Mouse (Mus musculus): ENCODE data around the gene Zfpl1. TPM values are rescaled to one million over a fixed set of nuclear protein-coding genes. Genes with fewer than 3 reads are reported as not detected.

Gene Zfpl1
- polyA plus RNA-seq (2017; shearing (Covaris generic)): 55.0 TPM

DNA sequence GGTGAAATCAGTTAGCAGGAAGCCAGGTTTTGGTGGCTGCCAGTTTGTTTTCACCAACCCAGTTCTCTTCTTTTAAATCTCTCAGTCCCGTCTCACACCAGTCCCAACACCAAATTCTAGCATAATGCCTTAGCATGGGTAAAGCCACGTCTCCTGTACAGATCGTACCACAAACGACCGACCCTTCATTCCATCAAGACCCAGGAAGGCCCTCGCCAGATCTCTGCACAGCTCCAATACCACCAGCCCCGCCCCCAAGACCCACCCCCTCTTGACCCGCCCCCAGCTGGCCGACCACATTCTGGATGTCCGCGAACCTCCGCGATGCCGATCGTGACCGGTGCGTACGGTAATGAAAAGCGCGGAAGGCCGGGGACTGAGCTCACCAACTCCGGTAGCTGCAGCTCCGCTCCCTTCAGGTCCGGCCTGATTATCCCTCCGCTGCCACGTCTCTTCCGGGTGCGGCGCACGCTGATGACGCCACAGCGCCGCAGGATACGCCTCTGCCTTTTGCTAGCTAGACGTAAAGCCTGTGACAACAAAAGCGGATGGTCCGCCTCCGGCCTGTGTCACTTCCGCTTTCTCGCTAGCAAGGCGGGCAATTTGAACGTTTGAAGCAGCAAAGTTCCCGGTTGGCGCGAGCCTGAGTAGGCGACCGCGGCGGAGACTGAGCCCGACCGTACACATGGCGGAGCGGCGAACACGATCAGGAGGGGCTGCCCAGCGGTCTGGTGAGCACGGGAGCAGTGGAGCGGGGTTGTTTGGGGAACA is at the start of gene Zfpl1, which contains the start of gene Cdca5:
Zfpl1 (minus strand) TSS at position 479 of the 771 bp plus-strand sequence.
Cdca5 (plus strand) TSS at position 506 of the 771 bp plus-strand sequence.

DNA sequence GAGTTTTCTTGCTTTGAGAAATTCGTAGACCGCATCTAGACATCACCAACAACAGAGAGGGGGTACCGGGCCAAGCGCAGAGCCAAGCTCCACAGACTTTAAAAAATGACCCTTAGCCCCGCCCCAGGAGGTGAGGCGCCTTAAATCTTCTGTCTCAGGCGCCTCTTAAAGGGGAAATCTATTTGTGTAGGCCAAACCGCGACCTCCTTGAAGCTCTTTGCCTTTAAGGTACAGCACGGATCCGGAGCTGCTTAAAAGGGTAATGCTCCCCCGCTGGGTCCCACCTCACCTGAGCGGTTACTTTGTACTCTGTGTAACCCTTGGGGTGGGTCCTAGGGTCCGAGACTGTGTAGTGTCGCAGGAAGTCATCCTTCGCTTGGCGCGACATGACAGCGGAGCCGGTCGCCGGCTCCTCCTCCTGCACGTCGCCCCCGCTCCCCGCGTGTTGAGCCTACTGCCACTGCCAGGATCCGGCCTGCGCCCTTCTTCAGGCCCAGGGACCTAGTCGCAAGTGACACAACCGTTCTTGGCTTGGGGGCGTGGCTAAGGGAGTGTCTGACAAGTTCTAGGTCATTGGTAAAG is 43.1 kb upstream of the Zfpl1 start, which contains the start of gene Snx15:
Snx15 (minus strand) TSS at position 545 of the 582 bp plus-strand sequence.

DNA sequence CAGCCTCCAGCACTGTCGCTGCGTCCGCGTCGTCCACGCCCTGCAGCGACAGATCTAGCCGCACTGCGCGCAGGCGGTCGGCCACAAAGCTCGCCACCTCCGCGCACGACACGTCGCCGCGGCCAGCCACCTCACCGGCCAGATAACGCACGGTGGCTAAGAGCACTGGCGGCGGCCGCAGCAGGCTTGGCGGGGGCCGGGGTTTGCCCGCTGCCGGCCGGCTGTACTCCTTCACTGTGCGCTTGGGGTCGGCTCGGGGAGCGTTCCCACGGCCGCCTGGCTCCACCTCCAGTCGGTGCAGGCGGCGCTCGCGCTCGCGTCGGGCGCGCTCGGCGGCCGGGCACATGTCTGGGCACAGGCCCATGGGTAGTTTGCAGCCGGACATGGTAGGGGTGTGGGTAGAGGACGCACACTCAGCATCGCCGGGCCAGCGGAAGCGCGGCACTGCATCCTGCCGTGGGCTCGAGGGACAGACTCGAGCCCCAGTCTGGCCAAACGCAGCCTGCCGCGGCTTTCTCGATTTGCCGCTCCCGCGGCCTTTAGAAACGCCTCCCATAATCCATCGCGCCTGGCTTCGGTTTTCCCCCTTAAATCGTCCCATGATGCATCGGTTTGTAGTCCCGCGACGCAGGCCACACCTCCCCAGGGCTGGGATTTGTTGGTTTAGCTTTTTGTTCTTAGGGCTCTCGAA is 33.4 kb upstream of the Zfpl1 start, which contains the start of gene Sac3d1:
Sac3d1 (minus strand) TSS at position 665 of the 691 bp plus-strand sequence.

DNA sequence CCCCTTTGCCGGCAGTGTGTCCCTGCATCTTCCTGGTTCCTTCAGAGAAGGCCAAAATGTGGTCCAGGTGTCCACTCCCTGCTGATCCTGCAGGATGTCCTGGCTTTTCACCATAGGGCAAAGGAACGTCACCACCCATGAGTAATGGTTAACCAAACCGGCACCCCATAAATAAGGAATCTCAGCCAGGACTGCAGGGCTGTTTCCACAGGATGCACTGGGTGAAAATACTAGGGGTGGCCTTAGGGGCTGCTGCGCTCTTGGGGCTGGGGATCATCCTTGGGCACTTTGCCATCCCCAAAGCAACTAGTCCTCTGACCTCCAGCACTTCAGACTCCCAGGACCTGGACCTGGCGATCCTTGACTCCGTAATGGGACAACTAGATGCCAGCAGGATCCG is 20.8 kb upstream of the Zfpl1 start, which contains the start of gene Naaladl1:
Naaladl1 (plus strand) TSS at position 197 of the 400 bp plus-strand sequence.

GRCm38 (mm10) chr19:6094119-6094518 is 9.4 kb upstream of the Zfpl1 start, which contains the start of gene AC131692.1:
TSS of gene AC131692.1 (plus strand) at chr19:6094419.

DNA sequence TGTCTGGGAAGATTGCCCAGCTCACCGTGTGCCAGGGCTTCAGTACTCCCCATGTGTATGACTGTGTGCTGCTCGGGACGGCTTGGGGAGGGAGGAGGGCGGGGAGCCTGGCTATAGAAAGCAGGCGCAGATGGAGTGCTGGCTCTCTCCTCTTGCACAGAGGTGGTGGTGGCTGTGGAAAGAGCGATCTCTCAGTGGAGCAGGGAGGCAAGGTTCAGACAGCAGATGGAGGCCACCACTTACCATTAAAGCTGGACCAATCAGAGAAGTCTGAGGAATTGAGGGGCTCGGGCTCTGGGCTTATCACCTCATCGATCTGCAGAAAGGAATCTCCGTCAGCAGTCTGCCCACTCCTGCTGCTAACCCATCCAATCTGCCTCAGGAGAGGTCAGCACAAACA is 2.6 kb downstream of the Zfpl1 start, which contains the start of gene Gm28374:
Gm28374 (minus strand) TSS at position 101 of the 400 bp plus-strand sequence.

DNA sequence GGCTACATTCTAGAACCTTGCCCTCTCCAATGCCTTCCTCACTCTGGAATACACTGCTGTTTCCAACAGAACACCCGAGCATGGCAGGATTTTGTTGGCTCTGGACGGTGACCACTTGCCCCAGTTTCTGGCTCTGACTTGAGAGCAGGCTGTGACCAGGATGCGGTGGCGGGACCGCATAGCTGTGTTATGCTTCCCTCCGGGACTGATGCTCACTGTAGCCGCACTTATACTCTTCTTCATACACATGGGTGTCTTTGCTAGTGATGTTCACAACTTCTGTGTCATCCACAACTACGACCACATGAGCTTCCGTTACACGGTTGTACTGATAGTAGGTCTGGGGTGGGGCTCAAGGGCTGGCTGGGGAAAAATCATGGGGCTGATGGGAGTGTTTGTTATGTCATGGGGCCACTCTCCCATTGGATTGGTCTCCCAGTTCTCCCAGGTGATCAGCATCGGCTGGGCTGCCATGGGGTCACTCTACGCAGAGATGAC is 4.7 kb downstream of the Zfpl1 start, which contains the start of gene Tmem262:
Tmem262 (plus strand) TSS at position 51 of the 498 bp plus-strand sequence.

DNA sequence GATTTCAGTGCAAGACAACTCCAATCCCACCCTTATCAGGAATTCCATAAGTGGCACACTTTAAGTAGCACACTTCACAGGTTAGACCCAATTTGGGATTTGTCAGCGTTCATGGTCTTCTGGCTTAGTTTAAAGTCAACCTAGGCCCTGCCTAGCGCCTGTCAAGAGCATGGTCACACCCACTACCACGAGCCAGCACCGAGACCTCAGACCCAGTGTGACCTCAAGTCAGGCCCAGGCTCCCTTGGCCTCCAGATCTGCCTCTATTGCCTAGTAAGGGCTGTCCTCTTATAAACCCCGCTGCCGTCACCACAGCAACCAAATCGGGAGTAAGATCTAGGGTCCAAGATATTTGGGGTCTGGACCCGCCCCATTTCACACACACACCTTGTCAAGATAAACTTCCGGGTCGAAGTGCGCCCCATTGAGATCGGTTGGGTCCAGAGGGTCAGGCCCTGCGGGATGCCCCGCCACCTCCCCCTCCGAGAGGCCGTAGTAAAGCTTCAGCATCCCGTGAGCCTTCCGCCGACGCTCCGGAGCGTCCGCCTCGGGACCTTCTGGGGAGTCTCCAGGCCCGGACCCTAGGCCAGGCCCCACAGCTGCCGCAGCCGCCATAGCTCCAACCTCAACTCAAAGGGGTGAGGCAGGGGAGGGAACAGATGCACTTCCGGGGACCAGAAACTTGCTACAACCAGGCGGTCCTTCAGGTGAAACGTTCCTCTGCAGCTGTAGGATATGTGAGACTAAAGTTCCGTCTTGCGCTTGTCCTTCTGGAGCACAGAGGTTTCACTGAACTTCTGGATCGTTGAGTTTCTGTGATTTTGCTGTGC is 8.0 kb downstream of the Zfpl1 start, which contains the start of gene Vps51:
Vps51 (minus strand) TSS at position 668 of the 830 bp plus-strand sequence.

DNA sequence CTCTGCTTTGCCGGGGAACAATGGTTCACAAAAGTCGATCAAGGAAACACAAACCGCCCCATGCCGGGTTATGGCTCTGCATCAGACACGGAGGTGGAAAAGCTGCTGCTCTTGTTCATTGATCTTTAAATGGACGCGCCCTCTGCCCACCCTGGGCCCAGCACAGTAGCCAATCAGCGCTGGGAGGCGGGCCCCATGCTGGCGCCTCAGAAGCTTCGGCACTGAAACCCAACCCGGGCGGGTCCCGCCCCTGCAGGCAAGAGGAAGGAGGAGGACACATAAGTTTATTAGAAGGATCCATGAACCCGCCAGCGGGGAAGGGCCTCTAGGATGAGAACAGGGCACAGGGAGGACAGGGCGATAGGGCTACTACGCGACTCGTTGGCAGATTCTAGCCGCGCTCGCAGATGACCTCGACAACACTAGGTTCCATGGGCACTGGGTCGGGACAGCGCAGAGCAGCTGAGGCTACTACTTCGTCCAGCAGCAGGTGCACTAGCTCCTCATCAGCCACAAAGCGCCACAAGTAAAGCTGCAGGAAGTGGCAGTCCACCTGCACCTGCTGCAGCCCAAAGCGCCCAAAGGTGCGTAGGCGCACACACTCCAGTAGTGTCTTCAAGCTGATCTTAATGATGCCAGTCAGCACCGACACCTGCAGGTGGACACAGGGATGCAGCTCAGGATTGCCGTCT is 16.9 kb downstream of the Zfpl1 start, which contains the start of gene Tm7sf2:
Tm7sf2 (minus strand) TSS at position 650 of the 692 bp plus-strand sequence.

GRCm38 (mm10) chr19:6061021-6061533 is 23.7 kb downstream of the Zfpl1 start, which contains the start of gene Znhit2:
TSS of gene Znhit2 (plus strand) at chr19:6061192.

DNA sequence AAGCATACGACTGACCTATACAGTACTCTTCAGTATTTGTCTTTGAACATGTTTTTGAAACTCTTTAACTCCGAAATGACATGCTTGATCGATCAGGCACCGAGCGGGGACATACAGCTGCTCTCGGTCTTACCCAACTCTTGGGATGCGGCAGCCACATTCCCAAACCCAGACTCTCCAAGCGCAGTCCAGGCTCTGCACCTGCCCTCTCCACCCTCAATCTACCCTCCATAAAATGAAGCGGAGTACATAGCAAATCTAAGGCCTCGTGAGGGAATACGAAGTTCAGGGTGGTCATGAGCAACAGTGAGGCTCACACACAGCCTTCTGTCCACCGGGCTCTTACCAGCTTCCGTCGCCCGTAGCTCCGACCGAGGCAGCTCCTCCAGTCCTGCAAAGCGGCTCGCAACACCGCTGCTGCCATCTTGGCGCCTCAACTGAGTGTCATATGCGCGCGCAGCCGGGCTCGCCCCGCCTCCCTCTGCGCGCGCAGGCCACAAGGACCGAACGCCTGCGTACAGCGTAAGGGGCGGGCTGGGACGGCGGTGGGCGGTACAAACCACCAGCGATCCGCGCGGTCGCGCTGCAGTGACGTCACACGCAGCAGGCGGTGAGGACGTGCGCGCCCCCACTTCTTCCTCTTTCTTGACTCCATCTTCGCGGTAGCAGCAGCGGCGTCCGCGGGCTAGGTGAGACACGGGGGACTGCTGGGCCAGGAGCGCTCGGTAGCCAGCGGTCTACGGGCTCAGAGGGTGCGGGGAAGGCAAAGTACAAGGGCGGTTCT is 27.3 kb downstream of the Zfpl1 start, which contains the start of the genes Mrpl49 and Fau:
Mrpl49 (minus strand) TSS at position 473 of the 784 bp plus-strand sequence.
Fau (plus strand) TSS at position 532 of the 784 bp plus-strand sequence.

GRCm38 (mm10) chr19:6046294-6047153 is 38.2 kb downstream of the Zfpl1 start, which contains the start of gene Syvn1:
TSS of gene Syvn1 (plus strand) at chr19:6046576.

Other genes starting within 250 kb of the Zfpl1 start
- gene Frmd8, start 209.7 kb downstream of the Zfpl1 start, polyA plus RNA-seq (2017; shearing (Covaris generic)): 300 TPM
- 52.4 TPM for gene Slc25a45, start 207.1 kb downstream of the Zfpl1 start, polyA plus RNA-seq (2017; shearing (Covaris generic))
- 1.1 TPM for gene Tigd3, start 190.8 kb downstream of the Zfpl1 start, polyA plus RNA-seq (2017; shearing (Covaris generic))
- gene Dpf2, start 171.9 kb downstream of the Zfpl1 start, polyA plus RNA-seq (2017; shearing (Covaris generic)): 198 TPM
- 0.26 TPM for gene Cdc42ep2, start 160.1 kb downstream of the Zfpl1 start, polyA plus RNA-seq (2017; shearing (Covaris generic))
- gene Pola2, start 120.8 kb downstream of the Zfpl1 start, polyA plus RNA-seq (2017; shearing (Covaris generic)): 49.8 TPM
- not detected for gene Slc22a20, start 98.8 kb downstream of the Zfpl1 start, polyA plus RNA-seq (2017; shearing (Covaris generic))
- gene Capn1, start 69.1 kb downstream of the Zfpl1 start, polyA plus RNA-seq (2017; shearing (Covaris generic)): 80.8 TPM
- gene Syvn1, start 38.4 kb downstream of the Zfpl1 start, polyA plus RNA-seq (2017; shearing (Covaris generic)): 60.1 TPM
- gene Mrpl49, start 27.2 kb downstream of the Zfpl1 start, polyA plus RNA-seq (2017; shearing (Covaris generic)): 45.4 TPM
- 1,033 TPM for gene Fau, start 27.1 kb downstream of the Zfpl1 start, polyA plus RNA-seq (2017; shearing (Covaris generic))
- 6.5 TPM for gene Znhit2, start 23.8 kb downstream of the Zfpl1 start, polyA plus RNA-seq (2017; shearing (Covaris generic))
- gene Tm7sf2, start 16.6 kb downstream of the Zfpl1 start, polyA plus RNA-seq (2017; shearing (Covaris generic)): 20.0 TPM
- 86.7 TPM for gene Vps51, start 7.7 kb downstream of the Zfpl1 start, polyA plus RNA-seq (2017; shearing (Covaris generic))
- gene Tmem262, start 4.9 kb downstream of the Zfpl1 start, polyA plus RNA-seq (2017; shearing (Covaris generic)): not detected
- gene Gm28374, start 2.7 kb downstream of the Zfpl1 start, polyA plus RNA-seq (2017; shearing (Covaris generic)): 0.61 TPM
- gene Cdca5, start within 50 bp of the Zfpl1 start, polyA plus RNA-seq (2017; shearing (Covaris generic)): 5.0 TPM
- gene AC131692.1, start 9.5 kb upstream of the Zfpl1 start, polyA plus RNA-seq (2017; shearing (Covaris generic)): not detected
- gene Naaladl1, start 20.8 kb upstream of the Zfpl1 start, polyA plus RNA-seq (2017; shearing (Covaris generic)): not detected
- 2.3 TPM for gene Sac3d1, start 33.7 kb upstream of the Zfpl1 start, polyA plus RNA-seq (2017; shearing (Covaris generic))
- gene Snx15, start 43.3 kb upstream of the Zfpl1 start, polyA plus RNA-seq (2017; shearing (Covaris generic)): 36.4 TPM
- not detected for gene Batf2, start 56.0 kb upstream of the Zfpl1 start, polyA plus RNA-seq (2017; shearing (Covaris generic))
- 18.3 TPM for gene Arl2, start 56.6 kb upstream of the Zfpl1 start, polyA plus RNA-seq (2017; shearing (Covaris generic))
- gene Majin, start 99.4 kb upstream of the Zfpl1 start, polyA plus RNA-seq (2017; shearing (Covaris generic)): not detected
- not detected for gene Gpha2, start 141.4 kb upstream of the Zfpl1 start, polyA plus RNA-seq (2017; shearing (Covaris generic))
- 10.3 TPM for gene Ppp2r5b, start 150.9 kb upstream of the Zfpl1 start, polyA plus RNA-seq (2017; shearing (Covaris generic))
- 47.3 TPM for gene Atg2a, start 156.7 kb upstream of the Zfpl1 start, polyA plus RNA-seq (2017; shearing (Covaris generic))
- gene Ehd1, start 191.8 kb upstream of the Zfpl1 start, polyA plus RNA-seq (2017; shearing (Covaris generic)): 26.2 TPM
- 0.18 TPM for gene Cdc42bpg, start 221.5 kb upstream of the Zfpl1 start, polyA plus RNA-seq (2017; shearing (Covaris generic))

Measured in activated CD4-positive, CD25-positive, alpha-beta regulatory T cell, adult 9 weeks (primary cell).